Mouse (Mus musculus): ENCODE measurements around the gene Olfr95.
"Not testable (repeated sequence)": the region's sequence is repeated elsewhere in the genome, so short reads cannot be mapped to it uniquely, and the experiment has no call there.

The Olfr95 gene

DNA sequence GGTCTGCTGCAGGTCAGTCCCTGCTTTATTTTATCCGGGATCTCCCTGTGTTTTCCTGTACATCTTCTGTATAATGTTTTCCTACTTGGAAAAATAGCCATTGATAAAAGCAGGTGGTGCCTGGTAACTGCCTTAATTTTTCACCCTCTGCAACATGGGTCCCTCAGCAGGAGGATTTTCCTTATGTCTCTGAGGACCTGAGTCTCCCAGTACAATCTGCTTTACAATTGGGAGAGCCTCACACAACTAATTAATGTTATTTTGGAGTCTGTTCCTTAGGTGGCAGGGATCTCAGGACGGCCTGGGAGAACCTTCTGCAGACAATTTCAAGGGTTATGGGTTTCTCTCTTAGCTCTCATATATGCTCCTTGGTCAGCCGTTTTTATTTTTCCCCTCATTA, at the start of gene Olfr95:
Olfr95 (minus strand) TSS at position 101 of the 400 bp plus-strand sequence.
- no peak for DNase-seq (ENCODE audit: low read depth)

DNA sequence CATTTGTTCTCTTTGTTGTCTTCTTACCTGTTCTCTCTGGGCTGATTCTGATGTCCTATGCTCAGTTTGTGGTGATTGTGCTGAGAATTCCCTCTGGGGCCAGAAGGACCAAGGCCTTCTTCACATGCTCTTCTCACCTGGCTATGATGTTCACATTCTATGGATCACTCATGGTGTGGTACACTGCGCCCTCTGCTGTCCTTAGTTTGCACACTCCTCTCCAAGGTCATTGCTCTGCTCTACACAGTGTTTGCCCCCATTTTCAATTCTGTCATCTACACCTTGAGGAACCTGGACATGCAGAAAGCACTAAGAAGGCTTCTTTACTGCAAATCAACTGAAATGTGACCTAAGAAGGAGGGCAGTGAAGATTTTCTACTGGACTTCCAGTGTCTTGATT, 37.6 kb upstream of the Olfr95 start:
- DNase-seq (ENCODE audit: low read depth) = peak; percentile 66

DNA sequence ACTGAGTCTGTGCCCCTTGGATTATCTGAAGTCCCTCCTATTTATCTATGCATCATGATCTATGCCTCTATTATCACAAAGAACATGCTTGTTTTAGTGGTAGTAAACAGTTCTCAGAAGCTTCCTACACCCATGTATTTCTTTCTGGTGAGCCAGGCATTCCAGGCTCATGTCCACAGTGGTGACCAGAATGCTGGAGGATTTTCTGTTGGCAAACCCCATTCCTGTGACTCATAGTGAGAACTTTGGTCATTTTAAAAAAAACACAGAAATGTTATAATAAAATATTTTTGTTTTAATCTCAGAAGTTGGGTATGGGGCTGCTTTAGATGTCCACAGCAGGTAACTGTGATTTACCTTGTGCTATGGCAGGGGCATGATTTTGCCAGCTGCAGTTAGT, 36.5 kb upstream of the Olfr95 start:
- DNase-seq (ENCODE audit: low read depth) = no peak

DNA sequence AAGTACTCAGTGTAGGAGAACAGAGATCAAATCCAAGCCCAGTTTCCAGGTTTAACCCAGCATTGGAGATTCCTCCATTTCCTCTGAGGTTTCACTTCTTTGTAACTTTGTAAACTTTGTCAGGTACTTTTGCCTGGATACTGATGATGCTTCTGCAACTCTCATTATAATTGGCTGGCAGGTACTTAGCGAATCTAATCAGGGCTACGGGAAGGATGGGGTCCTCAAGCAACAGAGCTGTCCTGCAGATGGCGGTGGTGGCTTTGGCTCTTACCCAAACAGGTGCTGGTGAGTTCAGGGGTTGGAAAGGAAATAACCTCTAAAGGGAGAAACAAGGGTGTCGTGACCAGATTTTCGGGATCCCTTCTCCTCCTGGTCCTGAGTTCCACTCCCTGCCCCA, 33.8 kb upstream of the Olfr95 start:
- peak; percentile 82 for DNase-seq (ENCODE audit: low read depth)

DNA sequence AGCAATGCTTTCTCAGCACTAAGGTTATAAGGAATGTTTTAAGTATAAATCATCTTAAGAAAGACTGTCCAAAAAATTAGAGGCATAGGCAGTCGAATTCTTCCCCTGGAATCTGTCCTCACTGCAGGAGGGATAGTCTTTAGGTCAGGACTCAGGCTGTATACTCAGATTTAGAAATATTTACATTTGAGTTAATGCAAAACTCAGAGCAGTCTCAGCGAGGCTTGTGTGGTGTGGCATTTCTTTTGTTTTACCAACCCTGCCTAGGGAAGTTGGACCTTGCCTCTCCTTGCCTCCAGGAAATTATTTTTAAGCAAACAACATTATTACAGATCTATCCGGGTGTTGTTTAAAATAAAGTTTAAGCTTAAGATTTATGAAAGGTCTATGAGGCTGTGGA, 29.3 kb upstream of the Olfr95 start:
- DNase-seq (ENCODE audit: low read depth) = no peak

DNA sequence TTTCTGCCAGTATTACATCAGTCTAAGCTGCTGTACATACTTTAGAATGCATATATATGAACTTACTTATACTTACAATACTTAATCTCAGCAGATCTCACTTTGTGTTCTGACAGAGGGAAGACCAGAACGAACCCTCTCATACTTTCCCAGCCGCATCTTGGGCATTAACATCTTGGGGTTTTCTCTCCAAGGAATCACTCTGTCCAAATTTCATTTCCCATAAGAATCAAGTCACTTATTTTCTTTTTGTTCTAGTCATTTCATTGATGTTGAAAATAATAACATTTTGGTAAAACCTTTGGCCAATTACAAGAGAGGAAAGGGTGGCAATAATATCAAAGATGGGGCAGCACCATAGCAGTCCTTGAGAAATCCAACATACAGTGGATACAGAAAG, 24.3 kb upstream of the Olfr95 start, which contains the start of gene Olfr97:
Olfr97 (minus strand) TSS at position 101 of the 400 bp plus-strand sequence.
- not testable (repeated sequence) for DNase-seq (ENCODE audit: low read depth)

DNA sequence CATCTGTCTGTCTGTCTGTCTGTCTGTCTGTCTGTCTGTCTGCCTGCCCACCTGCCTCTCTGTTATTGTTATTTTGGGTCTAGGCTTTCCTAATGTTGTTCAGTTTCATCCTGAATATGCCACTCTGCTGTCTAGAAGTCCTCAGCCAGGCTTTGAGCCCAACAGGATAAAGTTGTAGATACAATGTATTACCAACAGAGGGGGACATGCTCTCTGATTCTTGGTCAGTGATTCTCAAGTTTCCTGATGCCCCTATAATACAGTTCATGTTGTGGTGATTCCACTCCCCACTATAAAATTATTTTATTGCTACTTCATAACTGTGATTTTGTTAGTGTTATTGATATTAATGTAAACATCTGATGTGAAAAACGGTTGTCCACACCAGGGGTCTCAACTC, 9.0 kb upstream of the Olfr95 start:
- no peak for DNase-seq (ENCODE audit: low read depth)

DNA sequence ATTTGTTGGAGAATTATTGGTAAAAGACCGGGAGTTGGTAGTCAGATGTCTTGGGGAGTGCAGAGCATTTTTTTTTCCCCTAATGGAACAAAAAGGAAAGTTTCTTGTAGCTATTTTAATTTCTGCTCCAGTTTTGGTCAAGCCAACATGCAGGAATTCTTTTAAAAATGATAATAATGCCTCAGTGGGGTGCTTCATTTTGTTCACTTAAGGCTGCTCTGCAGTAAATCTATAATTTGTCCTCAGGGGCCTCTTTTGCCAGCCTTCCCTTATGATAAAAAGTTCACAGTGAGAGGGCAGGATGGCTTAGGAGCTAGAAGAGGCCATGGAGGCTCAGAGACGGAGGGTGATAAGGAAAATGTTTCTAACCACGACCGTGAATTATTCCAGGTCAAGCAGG, 6.9 kb upstream of the Olfr95 start, which contains the start of gene Olfr96:
Olfr96 (plus strand) TSS at position 301 of the 400 bp plus-strand sequence.
- DNase-seq (ENCODE audit: low read depth) = no peak

DNA sequence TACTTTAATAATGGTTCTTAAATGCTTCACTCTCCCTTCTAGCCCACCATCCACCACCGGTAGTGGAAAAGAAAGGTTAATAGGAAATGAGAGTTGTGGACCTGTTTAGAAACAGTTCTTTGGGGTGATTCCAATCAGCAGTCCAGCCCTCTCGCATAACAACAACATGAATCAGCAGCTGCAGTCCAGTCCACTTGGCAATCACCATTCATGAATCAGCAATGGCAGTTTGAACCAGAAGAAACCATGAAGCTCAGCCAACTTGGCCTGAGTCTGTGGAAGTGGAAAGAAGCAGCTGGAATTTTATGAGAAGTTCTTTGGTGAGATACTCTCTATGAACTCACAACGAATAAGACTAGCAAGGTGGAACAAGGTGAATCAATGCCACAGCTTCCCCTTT, 5.6 kb upstream of the Olfr95 start:
- no peak for DNase-seq (ENCODE audit: low read depth)

DNA sequence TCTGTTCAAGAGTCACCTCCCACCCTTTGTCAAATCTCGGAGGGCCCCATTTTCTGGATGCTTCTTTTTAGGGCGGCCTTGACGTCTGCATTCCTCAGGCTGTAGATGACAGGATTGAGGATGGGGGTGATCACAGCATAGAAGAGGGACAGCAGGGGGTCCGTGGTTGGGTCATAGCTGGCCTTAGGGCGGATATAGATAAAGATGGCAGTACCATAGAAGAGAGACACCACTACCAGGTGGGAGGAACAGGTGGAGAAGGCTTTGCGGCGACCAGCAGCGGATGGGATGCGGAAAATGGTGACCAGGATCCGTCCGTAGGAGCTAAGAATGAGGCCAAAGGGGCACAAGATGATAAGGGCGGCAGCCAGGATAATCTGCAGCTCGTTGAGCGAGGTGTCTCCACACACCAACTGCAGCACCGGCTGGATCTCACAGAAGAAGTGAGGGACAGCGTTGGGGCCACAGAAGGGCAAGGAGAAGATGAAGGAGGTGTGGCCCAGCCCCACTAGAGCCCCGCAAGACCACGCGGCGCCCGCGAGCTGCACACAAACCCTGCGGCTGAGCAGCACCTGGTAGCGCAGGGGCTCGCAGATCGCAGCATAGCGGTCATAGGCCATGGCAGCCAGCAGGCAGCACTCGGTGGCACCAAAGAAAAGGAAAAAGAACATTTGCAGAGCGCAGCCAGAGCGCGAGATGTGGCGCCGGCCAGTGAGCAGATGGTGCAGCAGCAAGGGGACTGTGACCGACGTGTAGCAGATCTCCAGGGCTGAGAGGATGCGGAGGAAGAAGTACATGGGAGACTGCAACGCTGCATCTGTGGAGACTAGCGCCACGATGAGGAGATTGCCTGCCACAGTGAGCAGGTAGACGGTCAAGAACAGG, 1.8 kb downstream of the Olfr95 start:
- DNase-seq (ENCODE audit: low read depth) = no peak

DNA sequence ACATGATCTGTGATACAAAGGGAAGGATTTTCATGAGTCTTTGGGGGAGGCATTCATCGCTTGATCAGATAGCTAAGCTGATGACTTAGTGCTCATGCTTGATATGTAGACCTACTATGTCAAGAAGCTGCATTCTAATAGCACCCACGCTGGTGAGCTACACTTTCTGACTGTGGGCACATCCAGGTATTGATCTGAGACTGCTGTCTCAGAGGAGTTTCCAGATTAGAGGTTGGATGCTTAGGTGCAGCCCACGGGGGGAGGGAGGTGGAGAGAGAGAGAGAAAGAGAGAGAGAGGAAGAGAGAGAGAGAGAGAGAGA, 9.0 kb downstream of the Olfr95 start:
- no peak for DNase-seq (ENCODE audit: low read depth)

DNA sequence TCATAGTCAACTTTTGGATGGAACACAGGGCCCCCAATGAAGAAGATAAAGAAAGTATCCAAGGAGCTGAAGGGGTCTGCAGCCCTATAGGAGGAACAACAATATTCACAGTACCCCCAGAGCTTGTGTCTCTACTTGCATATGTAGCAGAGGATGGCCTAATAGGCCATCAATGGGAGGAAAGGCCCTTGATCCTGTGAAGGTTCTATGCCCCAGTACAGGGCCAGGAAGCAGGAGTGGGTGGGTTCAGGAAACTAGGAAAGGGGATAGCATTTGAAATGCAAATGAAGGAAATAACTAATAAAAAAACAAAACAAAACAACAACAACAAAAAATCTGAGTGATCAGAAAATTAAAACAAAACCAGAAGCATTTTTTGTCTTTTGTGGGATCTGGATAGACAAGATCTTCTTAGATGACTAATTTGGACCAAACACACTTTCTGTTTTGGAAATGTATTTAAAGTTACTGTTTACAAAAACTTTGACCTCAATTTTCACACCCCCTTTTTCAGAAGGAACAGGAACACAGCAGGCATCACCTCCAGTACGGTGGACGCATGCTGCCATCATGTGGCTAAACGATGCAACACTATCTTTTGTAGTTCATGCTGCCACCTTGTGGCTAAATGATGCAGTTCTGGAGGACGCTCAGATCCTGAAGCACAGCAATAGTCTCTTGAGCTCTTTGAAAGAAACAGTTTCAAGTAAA, 9.6 kb downstream of the Olfr95 start:
- DNase-seq (ENCODE audit: low read depth) = peak; percentile 82

DNA sequence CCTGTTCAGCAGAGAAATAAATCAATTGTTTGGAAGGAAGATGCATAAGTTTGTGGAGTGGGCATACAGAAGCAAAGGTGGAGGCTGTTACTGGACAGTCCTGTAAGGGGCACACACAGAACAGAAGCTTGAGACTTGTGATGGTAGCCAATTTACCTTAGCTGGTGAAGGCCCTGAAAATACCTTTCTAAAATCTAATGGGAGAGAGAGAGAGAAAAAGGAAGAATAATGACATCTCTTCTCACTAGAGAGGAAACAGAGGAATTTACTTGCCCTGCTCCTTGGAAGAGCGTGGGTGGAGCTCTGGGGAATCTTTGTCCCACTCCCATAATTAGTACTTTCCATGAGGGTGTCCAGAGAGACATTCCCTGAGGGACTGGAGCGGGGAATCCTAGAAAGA, 12.0 kb downstream of the Olfr95 start, which contains the start of gene Olfr94:
Olfr94 (minus strand) TSS at position 101 of the 400 bp plus-strand sequence.
- no peak for DNase-seq (ENCODE audit: low read depth)

DNA sequence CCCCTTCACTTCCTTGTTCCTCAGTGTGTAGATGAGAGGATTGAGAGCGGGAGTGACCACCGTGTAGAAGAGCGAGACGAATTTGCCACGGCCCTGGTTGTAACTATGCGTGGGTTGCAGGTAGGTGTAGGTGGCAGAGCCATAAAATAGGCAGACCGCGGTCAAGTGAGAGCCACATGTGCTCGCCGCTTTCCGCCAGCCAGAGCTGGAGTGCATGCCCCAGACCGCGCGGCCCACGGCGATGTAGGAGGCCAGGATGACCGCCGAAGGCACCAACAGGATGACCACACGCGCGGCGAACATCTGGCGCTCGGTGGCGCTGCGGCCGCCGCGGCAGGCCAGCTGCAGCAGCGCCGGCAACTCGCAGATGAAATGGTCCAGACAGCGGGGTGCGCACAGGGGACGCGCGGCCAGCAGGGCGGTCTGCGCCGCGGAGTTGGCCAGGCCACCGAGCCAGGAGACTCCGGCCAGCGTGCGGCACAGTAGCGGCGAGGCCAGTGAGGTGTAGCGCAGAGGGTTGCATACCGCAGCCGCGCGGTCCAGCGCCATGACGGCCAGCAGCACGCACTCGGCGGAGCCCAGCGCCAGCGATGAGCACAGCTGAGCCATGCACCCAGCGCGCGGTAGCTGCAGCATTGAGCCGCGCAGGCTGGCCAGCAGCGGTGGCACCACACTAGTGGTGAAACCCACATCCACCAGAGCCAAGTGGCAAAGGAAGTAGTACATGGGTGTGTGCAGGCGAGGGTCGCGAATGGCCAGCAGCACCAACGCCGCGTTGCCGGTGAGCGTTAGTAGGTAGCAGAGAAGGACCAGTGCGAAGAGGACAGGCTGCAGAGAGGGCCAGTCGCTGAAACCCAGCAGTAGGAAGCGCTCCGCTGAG, 15.8 kb downstream of the Olfr95 start:
- DNase-seq (ENCODE audit: low read depth) = no peak

DNA sequence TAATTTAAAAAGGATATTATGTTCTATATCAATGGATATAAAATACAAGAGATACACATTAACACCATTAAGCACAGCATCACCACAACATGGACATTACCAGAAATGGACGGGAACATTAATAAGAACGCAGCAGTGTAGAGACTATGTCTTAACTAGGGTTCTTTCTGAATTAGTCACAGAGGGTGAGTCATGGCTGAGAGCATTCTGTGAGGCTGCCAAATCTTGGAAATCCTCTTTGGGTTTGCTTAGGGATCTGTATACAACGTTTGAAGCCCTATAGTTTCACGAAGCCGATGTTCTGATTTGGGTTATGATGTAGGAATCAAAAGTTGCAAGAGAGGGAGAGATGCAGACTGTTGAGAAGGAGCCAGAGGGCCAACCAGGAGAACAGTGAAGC, 18.1 kb downstream of the Olfr95 start:
- DNase-seq (ENCODE audit: low read depth) = no peak

DNA sequence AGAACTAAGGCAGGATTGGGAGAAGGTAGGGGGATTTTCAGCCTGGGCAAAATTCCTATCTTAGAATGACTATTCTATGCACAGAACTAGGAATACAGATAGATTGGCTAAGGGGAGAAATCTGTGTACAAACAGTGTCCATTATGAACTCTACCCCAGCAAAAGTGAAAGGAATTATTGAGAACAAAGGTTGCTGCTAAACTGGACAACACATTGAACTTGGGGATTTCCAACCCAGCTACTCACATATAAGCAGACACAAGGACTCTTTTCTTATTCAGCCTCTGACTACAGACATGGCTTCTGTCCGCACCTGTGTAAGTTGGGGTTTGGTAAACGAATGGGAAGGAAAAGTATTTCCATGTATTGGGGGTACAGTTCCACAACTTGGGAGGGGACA, 19.3 kb downstream of the Olfr95 start, which contains the start of gene Ubd:
Ubd (plus strand) TSS at position 237 of the 400 bp plus-strand sequence.
- no peak for DNase-seq (ENCODE audit: low read depth)

DNA sequence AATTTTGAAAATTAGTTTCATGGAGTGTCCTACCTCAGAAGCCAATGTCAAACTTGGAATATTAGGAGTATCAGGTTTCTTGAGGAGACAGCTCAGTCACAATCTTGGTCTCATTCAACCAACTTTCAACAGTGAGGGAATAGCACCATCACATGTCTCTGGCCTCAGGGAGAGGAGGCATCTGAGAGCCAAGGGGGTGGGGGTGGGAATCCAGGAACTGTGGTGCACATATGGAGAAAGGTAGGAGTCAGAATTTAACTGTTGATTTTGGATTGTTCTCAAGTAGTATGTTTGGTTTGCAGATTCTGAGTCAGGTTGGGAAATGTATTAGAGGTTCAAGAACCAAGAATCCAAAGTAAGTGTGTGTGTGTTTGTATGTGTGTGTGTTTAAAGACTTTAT, 19.9 kb downstream of the Olfr95 start:
- no peak for DNase-seq (ENCODE audit: low read depth)

DNA sequence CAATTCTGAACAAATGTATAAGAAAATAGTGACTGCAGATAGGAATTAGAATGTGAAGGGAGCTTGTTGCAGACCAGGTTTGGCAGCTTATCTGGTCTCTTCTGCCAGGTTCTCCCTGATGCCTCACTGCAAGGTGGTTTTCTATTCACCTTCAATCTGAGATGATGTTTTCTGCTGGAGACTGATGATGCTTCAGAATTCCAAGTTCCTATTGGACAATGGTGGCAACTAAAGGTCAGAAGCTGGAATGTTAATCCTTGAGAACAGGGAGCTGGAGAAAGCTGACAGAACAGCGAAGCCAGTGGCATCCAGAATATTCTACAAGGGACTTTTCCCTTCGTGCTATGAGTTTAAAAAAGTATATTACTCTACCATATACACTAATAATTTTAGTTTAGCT, 22.2 kb downstream of the Olfr95 start:
- no peak for DNase-seq (ENCODE audit: low read depth)

DNA sequence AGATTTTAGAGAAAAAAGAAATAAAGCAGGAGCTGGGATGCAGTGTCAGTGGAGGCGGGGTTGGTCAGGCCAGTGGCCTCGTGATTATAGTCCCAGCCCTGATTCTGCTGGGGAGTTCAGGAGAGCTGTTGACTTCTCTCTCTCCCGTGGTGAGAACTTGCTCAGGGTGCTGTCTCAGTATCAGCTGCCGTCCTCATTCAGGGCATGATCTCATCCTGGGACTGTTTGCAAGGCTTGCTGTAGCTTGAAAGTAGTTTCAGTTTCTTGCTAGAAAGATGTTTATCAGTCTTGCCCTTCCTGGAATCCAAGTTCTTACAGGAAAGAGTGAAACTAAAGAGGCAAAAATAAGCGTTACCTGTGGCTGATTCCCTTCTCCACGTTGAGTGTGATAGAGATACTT, 27.4 kb downstream of the Olfr95 start:
- no peak for DNase-seq (ENCODE audit: low read depth)

DNA sequence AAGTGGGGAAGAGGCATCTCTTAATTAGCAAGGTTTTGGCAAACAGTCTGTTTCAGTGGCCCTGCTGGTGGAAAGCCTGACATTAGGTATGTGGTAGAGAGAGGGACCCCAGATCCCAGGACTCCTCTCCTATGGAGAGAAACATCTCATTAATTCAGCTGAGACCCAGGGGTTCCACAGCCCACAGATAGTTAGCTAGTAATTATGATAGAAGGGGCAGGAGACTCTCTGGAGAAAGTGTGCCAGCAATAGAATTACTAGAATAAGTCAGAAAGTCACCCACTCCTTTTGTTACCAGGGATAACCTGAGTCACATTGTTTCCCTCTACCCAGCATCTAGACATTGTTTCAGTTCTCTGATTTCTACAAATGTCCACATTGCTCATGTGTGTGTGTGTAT, 51.5 kb downstream of the Olfr95 start, which contains the start of gene Olfr93:
Olfr93 (minus strand) TSS at position 101 of the 400 bp plus-strand sequence.
- no peak for DNase-seq (ENCODE audit: low read depth)
